8 mouse cellular contexts compared by ENCODE assay signal in the genomic region with DNA sequence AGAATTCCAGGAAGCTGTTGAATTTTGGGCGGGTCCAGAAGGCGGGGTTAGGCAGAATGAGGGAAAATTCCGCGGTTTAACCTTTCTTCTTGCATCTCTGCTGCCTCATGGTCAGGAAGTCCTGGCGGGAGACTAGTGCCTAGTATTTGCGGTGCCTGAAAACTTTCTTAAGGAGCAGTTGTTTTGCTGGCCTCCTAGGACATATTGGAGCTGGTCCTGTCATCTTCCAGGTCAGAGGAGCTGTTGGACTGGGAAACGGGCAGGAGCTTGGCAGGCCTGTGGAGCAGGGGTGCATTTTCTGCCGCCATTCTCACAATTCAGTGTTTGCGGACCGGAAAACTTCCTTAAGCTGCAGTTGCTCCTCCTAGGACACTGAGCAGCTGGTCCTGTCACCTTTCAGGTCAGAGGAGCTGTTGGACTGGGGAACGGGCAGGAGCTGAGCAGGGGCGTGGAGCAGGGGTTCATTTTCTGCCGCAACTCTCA. TPM values are rescaled to one million over a fixed set of nuclear protein-coding genes. Genes with fewer than 3 reads are reported as not detected.
DNase-seq lines count a peak whose midpoint lies in the region; ATAC-seq and TF ChIP-seq lines count a peak whose summit lies in the region.

No protein-coding gene starts in this region.

- H3K4me2 ChIP-seq in hindbrain, postnatal 0 days (ENCODE audit: low read depth, low read length) = no peak overlapping the region; the same call in 1 of the 2 replicates
- peak overlapping the region; percentile 12; the same call in 1 of the 2 replicates for H3K4me2 ChIP-seq in hindbrain, embryonic 15.5 days

- no peaks in the 10 kb centered on the region for H3K27me3 ChIP-seq in hindbrain, embryonic 10.5 days (ENCODE audit: insufficient read depth, poor library complexity, severe bottlenecking)
- no peaks in the 10 kb centered on the region for H3K27me3 ChIP-seq in hindbrain, postnatal 0 days (ENCODE audit: insufficient read depth, low read length)
- no peaks in the 10 kb centered on the region for H3K27me3 ChIP-seq in hindbrain, embryonic 15.5 days

- peaks cover 15% of the 10 kb centered on the region for H3K9me3 ChIP-seq in hindbrain, embryonic 10.5 days
- H3K9me3 ChIP-seq in hindbrain, postnatal 0 days (ENCODE audit: low read length) = peaks cover 4% of the 10 kb centered on the region
- H3K9me3 ChIP-seq in hindbrain, embryonic 15.5 days = no peaks in the 10 kb centered on the region; the same call in 1 of the 2 replicates

- peaks cover 5% of the 10 kb centered on the region; the same call in 1 of the 2 replicates for H3K4me1 ChIP-seq in hindbrain, embryonic 10.5 days (replicated peaks)
- H3K4me1 ChIP-seq in hindbrain, postnatal 0 days (ENCODE audit: insufficient read depth, low read length) = no peaks in the 10 kb centered on the region
- H3K4me1 ChIP-seq in hindbrain, embryonic 15.5 days (replicated peaks) = no peaks in the 10 kb centered on the region

- no peaks in the 10 kb centered on the region for H3K36me3 ChIP-seq in hindbrain, embryonic 10.5 days
- no peaks in the 10 kb centered on the region for H3K36me3 ChIP-seq in hindbrain, postnatal 0 days (ENCODE audit: insufficient read depth, low read length)
- no peaks in the 10 kb centered on the region for H3K36me3 ChIP-seq in hindbrain, embryonic 15.5 days

- peak overlapping the region; percentile 39 for H3K4me3 ChIP-seq in hindbrain, embryonic 10.5 days
- no peak overlapping the region for H3K4me3 ChIP-seq in hindbrain, postnatal 0 days (ENCODE audit: low read length)
- no peak overlapping the region for H3K4me3 ChIP-seq in hindbrain, embryonic 15.5 days

- H3K27ac ChIP-seq in hindbrain, embryonic 10.5 days = 0 out of 2 replicates have a peak overlapping the region, but pooled peaks have one; percentile 54
- H3K27ac ChIP-seq in hindbrain, postnatal 0 days = no peak overlapping the region
- no peak overlapping the region for H3K27ac ChIP-seq in hindbrain, embryonic 15.5 days (replicated peaks)

- no peak overlapping the region for H3K9ac ChIP-seq in hindbrain, postnatal 0 days (replicated peaks; ENCODE audit: low read length)
- H3K9ac ChIP-seq in hindbrain, embryonic 15.5 days = no peak overlapping the region

- peak; percentile 56 for DNase-seq in hindbrain, embryonic 10.5 days (ENCODE audit: low spot score)
- DNase-seq in hindbrain, postnatal 0 days (ENCODE audit: low spot score) = no peak
- DNase-seq in ovary, postnatal 10 days (ENCODE audit: low spot score) = no peak
- no peak for DNase-seq in left cerebral cortex, postnatal 4 days
- DNase-seq in lung, adult 18-20 months = no peak

- 36% methylated on average over 13 of the region's 13 CpGs for WGBS in hindbrain, embryonic 10.5 days
- 37% methylated on average over 13 of the region's 13 CpGs for WGBS in hindbrain, postnatal 0 days
- 50% methylated on average over 13 of the region's 13 CpGs for WGBS in hindbrain, embryonic 15.5 days

- no peak for TF ChIP-seq CTCF in hindbrain, postnatal 0 days (IDR thresholded peaks at IDR 0.05; ENCODE audit: low read depth)

- intact Hi-C loops in left cerebral cortex, postnatal 4 days (cut with DNase I) = no loop called here

- ATAC-seq in hindbrain, postnatal 0 days = no peak
- ATAC-seq in common myeloid progenitor, adult 5-6 weeks (replicated peaks; ENCODE audit: low read depth, poor library complexity, severe bottlenecking) = peak; percentile 62; the same call in 1 of the 2 replicates
- ATAC-seq in hindbrain, embryonic 15.5 days (ENCODE audit: low FRiP score, low read depth) = no peak
- peak; percentile 61 for ATAC-seq in megakaryocyte-erythroid progenitor cell, adult 5-6 weeks (replicated peaks; ENCODE audit: low FRiP score, low TSS enrichment, poor library complexity, severe bottlenecking)

RNA-seq across cellular contexts. Expression of a gene that starts 43.1 kb away (rescaled TPM):
- polyA plus RNA-seq in hindbrain, embryonic 10.5 days (2016; fragmentation: Nextera tagmentation; extraction: Ambion mirVana) = 6.0 and 6.9 TPM in 2 replicates
- 1.2 and 3.3 TPM in 2 replicates for total RNA-seq in hindbrain, postnatal 0 days (2014; rRNA removed)
- 4.1 and 4.6 TPM in 2 replicates for polyA plus RNA-seq in hindbrain, postnatal 0 days (2015; fragmentation: Nextera tagmentation; extraction: Ambion mirVana)
- 23.7 and 26.1 TPM in 2 replicates for total RNA-seq in common myeloid progenitor, adult 5-6 weeks (2017)
- 3.9 and 5.0 TPM in 2 replicates for polyA plus RNA-seq in hindbrain, embryonic 15.5 days (2015; fragmentation: Nextera tagmentation; extraction: Ambion mirVana)
- total RNA-seq in megakaryocyte-erythroid progenitor cell, adult 5-6 weeks (2014; fragmentation: Nextera tagmentation) = 22.2 and 29.1 TPM in 2 replicates
- total RNA-seq in megakaryocyte-erythroid progenitor cell, adult 5-6 weeks (2017) = 11.0 and 13.2 TPM in 2 replicates
- 1 to 10 TPM; 5.6 to 6.8 TPM for total RNA-seq in left cerebral cortex, postnatal 4 days (2021)

Comparison
In these comparisons a context has a peak if more than half of its experiments do, and no peak if none do; other contexts are left out.
1. ATAC-seq: peak in common myeloid progenitor, adult 5-6 weeks (single experiment) and megakaryocyte-erythroid progenitor cell, adult 5-6 weeks (single experiment); none in hindbrain, postnatal 0 days (single experiment) and hindbrain, embryonic 15.5 days (single experiment).